Mouse (Mus musculus): ENCODE measurements around the gene Cox7b2.
A peak's percentile ranks its signal among the peaks of the same experiment; 100 is the strongest.
"Not testable (repeated sequence)": the region's sequence is repeated elsewhere in the genome, so short reads cannot be mapped to it uniquely, and the experiment has no call there.

Cox7b2 gene

DNA sequence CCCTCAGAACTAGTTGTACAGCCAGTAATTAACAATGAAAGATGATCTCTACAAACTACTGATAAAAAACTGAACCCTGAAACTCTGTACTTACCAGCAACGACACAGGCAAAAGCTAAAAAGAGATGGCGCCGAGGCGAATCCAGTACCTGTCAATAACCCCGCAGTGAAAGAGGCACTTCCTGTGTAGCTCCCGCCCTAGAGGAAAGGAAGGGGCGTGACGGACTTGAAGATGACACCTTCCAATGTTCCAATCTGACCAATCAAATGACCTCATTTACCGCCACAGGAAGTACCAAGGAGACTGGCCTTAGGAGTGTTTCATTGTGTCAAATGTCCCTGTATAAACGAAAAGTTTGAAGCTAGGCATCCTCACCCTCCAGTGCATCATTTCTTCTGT, at the start of gene Cox7b2:
Gene Cox7b2, minus strand, starts transcription at position 127 of the 400 bp plus-strand sequence.
- no peak for DNase-seq

- no peak for DNase-seq
Observed at GRCm38 (mm10) chr5:71595321-71595720, 47.3 kb upstream of the Cox7b2 start.

DNA sequence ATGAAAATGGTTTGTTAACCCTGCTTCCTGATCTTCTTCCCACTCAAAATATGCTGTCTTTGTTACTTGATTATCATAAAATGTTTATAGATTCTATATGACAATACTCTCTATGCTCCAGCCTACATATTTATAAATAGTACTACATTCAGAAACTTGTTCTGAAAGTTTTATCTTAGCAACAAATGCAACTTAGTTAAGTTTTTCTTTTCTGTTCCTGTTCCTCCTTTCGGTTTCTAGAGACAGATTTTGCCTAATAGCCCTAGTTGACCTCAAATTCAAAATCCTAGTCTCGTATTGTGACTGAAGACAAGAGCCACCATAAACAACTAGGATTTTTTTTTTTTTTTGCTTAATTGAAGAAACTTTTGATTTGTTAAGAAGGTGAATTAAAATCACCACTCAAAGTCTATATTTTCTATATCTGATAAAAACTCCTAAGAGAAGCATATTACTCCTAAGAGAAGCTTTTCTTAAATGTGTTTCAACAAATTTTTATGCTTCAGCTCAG, 45.8 kb upstream of the Cox7b2 start:
- no peak for DNase-seq

DNA sequence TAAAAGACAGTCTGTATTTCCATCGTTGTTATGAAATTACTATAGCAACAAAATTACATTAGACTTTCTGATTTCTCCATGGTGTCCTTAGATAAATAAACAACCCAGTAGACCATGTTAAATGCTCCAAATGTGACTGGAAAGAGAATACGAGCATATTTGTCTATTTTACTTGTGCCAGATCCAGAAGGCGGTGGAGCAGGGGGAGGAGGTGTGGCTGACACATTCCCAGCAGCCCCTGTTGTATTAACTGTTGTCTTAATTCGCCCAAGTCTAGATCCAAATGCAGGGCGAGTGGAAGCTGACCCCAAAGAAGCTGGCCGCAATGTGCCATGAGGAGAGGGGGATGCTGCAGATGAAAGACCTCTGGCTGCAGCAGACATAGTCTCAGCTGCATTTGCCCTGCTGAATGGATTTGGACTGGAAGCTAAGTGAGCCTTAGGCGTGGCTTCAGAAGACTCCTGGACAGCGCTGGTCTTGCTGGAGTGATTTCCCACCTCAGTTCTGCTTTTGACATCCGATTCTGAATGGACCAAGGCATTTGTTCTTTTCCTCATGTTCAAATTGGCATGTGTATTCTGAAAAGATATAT, 23.7 kb upstream of the Cox7b2 start:
- DNase-seq: no peak

DNA sequence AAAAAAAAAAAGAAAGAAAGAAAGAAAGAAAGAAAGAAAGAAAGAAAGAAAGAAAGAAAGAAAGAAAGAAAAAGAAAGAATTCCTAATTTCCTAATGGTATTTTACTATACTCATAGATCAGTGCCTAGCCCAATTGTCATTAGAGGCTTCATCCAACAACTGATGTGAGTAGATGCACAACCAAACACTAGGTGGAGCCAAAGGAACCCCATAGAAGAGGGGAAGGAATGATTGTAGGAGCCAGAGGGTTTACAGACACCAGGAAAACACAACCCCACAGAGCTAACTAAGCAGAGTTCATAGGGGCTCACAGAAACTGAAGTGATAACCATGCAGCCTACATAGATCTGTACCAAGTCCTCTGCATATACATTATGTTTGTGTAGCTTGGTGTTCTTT, 2.5 kb downstream of the Cox7b2 start:
- no peak for DNase-seq

GRCm38 (mm10) chr5:71525486-71525885, 22.5 kb downstream of the Cox7b2 start:
- DNase-seq: not testable (repeated sequence)

- DNase-seq: peak in 1 of 2 experiments; percentile 5
Observed at GRCm38 (mm10) chr5:71502058-71502678, 45.8 kb downstream of the Cox7b2 start.

- DNase-seq: no peak
Observed at GRCm38 (mm10) chr5:71495621-71496020, 52.4 kb downstream of the Cox7b2 start.

DNA sequence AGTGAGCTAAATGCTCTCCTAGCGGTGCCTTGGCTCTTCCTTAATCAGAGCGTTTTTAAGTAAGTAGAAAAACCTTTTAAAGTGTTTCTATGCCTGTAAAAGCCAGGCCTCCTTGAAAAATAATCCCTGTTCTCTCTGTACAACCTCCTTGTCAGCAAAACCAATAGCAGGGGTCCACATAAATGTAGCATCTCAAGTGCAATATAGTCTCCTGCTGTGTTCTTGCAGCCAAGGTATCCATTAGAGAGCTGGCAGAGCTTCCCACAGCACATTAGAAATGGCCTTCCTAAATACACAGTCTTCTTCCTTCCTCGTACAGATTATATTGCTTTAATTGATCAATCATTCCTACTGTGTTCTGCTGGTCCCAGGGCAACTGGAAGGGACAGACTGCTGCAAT, 91.0 kb downstream of the Cox7b2 start:
- no peak for DNase-seq

DNA sequence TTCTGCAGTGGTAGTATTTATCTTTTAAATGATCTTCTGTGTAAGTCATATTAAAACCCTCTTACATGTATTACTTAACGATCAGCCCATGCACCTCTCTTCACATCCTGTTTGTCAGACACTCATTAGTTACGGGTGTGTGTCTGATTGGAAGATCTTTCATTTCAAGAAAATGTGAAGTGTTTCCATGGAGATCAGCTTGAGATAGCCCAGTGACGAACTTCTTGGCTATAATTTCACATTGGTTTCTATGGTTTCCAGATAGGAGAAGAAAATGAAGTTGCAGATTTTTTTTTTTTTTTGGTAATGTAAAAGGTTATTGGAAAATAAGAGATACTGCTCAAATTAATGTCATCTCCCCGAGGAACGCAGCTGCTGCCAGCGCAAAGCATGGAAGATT, 107.8 kb downstream of the Cox7b2 start:
- DNase-seq: no peak
